Mouse (Mus musculus) midbrain, embryonic 14.5 days (tissue): ENCODE results near the gene Nrde2. TPM values are rescaled to one million over a fixed set of nuclear protein-coding genes. Genes with fewer than 3 reads are reported as not detected.
A peak's percentile ranks its signal among the peaks of the same experiment; 100 is the strongest.
"Not testable (repeated sequence)": the region's sequence is repeated elsewhere in the genome, so short reads cannot be mapped to it uniquely, and the experiment has no call there.

Source experiments
- ATAC-seq: fragments of 200-750 bp; cut with Nextera tagmentation; 2 replicates; pipeline ENCODE4 v1.8.0; 2017; ENCODE audit warnings: moderate number of reproducible peaks, moderate library complexity; ENCODE audit not compliant: low FRiP score, low TSS enrichment
- DNase-seq: peaks from one replicate; pipeline ENCODE4 v3.0.0-alpha.2; 2015
- H3K27ac ChIP-seq: fragments of 300-500 bp; sonication (generic); replicated peaks from 2 replicates; pipeline ENCODE4 v1.5.1; 2014; ENCODE audit warnings: mild to moderate bottlenecking, low read depth, low read length, moderate library complexity
- H3K27me3 ChIP-seq: fragments of 300-500 bp; sonication (generic); 2 replicates; pipeline ENCODE4 v1.6.1; 2014; ENCODE audit warnings: low read length, control low read depth, mixed read lengths; ENCODE audit not compliant: control insufficient read depth, insufficient read depth
- H3K36me3 ChIP-seq: fragments of 300-500 bp; sonication (generic); 2 replicates; pipeline ENCODE4 v1.6.1; 2014; ENCODE audit warnings: low read length, control low read depth; ENCODE audit not compliant: control insufficient read depth, insufficient read depth
- H3K4me1 ChIP-seq: fragments of 300-500 bp; sonication (generic); 2 replicates; pipeline ENCODE4 v1.6.1; 2014; ENCODE audit warnings: mild to moderate bottlenecking, antibody characterized with exemption, low read length, control low read depth; ENCODE audit not compliant: control insufficient read depth, insufficient read depth
- H3K4me2 ChIP-seq: fragments of 300-500 bp; sonication (generic); 2 replicates; pipeline ENCODE4 v1.6.1; 2014; ENCODE audit warnings: mild to moderate bottlenecking, low read length, moderate library complexity
- H3K4me3 ChIP-seq: fragments of 300-500 bp; sonication (generic); replicated peaks from 2 replicates; pipeline ENCODE4 v1.5.1; 2014; ENCODE audit warnings: low read depth, low read length
- H3K9ac ChIP-seq: fragments of 300-500 bp; sonication (generic); replicated peaks from 2 replicates; pipeline ENCODE4 v1.6.1; 2014; ENCODE audit warnings: mild to moderate bottlenecking, low read length, moderate library complexity
- H3K9me3 ChIP-seq: fragments of 300-500 bp; sonication (generic); 2 replicates; pipeline ENCODE4 v1.6.1; 2016; ENCODE audit warnings: low read length, control low read depth, mixed read lengths; ENCODE audit not compliant: control insufficient read depth
- WGBS: fragments of 180-500 bp; shearing (Covaris S2); extraction: QIAGEN DNeasy Blood & Tissue Kit; methylation state at CpG from one replicate; pipeline ENCODE4 v1.1.7; 2014; 5-methylcytosine and 5-hydroxymethylcytosine counted together
- polyA plus RNA-seq: library from polyadenylated mRNA; unstranded; fragments of >200 nt; fragmentation: Nextera tagmentation; extraction: Ambion mirVana; gene quantifications from 2 replicates; pipeline ENCODE4 v1.2.1, GENCODE M21; 2014

Nrde2 gene
- polyA plus RNA-seq, 1 experiment from 2014 or later: 14.1 TPM

DNA sequence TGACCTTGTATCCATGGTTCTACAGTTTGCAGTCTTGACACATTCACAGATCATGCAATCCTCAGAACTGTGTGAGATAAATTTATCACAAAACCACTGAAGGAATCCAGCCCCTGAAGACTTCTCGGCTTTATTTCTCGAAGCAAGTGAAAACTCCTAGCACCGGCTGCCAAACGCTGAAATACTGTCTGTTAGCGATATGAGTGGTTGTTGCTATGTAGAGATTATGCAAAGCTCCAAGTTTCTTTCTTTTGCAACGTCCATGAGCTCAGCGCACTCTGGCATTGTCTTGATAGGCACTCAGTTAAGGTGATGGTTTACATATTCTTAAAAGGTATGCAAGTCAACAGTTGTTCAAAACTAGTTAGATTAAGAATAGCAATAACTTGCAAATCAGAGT lies 26.4 kb upstream of the Nrde2 start:
- ATAC-seq (no peak), DNase-seq (peak; percentile 40)
- Histone ChIP-seq H3K9me3 (no peaks in the 10 kb centered on the region), H3K27me3 (no peaks in the 10 kb centered on the region), H3K4me3 (peak overlapping the region; percentile 64; the same call in 1 of the 2 replicates), H3K9ac (no peak overlapping the region), H3K36me3 (no peaks in the 10 kb centered on the region), H3K27ac (peak overlapping the region; percentile 99; the same call in 1 of the 2 replicates), H3K4me1 (peaks cover 14% of the 10 kb centered on the region), H3K4me2 (peak overlapping the region; percentile 89)
- WGBS: 54% methylated on average over 7 of the region's 7 CpGs

DNA sequence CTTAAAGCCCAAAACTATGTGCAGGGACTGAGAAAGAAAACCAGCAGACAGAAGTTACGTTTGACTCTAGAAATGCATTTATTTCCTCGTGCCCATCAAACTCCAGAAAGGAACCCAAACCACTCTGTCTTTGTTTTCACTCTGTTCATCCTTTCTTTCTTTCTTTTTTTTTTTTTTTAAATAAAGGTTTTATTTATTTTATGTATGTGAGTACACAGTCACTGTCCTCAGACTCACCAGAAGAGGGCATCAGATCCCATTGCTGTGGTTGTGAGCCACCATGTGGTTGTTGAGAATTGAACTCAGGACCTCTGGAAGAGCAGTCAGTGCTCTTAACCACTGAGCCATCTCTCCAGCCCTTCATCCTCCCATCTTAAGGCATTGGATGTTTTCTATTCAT lies 25.5 kb upstream of the Nrde2 start:
- H3K4me3 ChIP-seq, H3K9me3 ChIP-seq, H3K27me3 ChIP-seq, ATAC-seq, H3K4me2 ChIP-seq, H3K36me3 ChIP-seq, H3K9ac ChIP-seq, DNase-seq, H3K27ac ChIP-seq: not testable (repeated sequence)
- H3K4me1 ChIP-seq: peaks cover 14% of the 10 kb centered on the region
- 91% methylated on average over 2 of the region's 2 CpGs for WGBS

DNA sequence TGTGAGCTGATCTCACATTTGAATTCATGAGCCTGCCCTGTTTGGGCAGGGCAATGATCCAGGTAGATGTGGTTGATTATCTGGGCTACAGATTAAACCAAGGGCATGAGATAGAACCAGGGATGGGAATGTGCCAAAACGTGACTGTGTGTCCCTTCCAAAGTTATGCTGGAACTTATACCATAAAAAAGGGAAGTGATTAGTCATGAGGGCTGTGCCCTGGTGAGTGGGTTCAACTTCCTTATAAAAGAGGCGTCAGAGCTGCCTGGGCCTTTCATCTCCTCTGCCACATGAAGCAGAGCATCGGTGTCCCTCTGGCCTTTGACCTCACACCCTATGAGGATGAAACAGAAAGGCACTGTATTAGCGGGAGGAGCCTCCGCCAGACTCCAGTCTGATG lies 24.5 kb upstream of the Nrde2 start:
- no peak overlapping the region for H3K27ac ChIP-seq
- DNase-seq (no peak), ATAC-seq (no peak)
- H3K27me3 ChIP-seq: no peaks in the 10 kb centered on the region
- no peaks in the 10 kb centered on the region for H3K36me3 ChIP-seq
- no peak overlapping the region for H3K9ac ChIP-seq
- peaks cover 16% of the 10 kb centered on the region for H3K4me1 ChIP-seq
- whole genome bisulfite sequencing: 72% methylated on average over 5 of the region's 5 CpGs
- no peaks in the 10 kb centered on the region for H3K9me3 ChIP-seq
- H3K4me3 ChIP-seq: no peak overlapping the region
- no peak overlapping the region for H3K4me2 ChIP-seq

DNA sequence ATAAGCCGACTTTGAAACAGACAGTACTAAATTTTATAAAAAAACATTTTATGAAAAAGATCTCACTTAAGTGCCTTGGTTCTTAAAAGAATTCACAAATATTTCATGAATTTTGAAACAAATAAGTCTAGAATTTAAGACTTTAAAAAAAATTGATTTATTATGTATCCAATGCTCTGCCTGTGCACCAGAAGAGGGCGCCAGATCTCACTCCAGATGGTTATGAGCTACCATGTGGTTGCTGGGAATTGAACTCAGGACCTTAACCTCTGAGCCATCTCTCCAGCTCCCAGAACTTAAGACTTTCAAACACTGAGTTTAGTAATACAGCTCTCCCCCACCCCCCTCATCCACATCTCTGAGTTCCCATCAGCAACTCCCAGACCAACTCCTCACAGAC lies 23.2 kb upstream of the Nrde2 start:
- 87% methylated on average over 2 of the region's 2 CpGs for WGBS
- DNase-seq: no peak
- ATAC-seq: no peak
- no peaks in the 10 kb centered on the region for H3K36me3 ChIP-seq
- no peaks in the 10 kb centered on the region for H3K27me3 ChIP-seq
- H3K4me2 ChIP-seq: no peak overlapping the region
- no peak overlapping the region for H3K9ac ChIP-seq
- no peak overlapping the region for H3K27ac ChIP-seq
- H3K4me1 ChIP-seq: peaks cover 14% of the 10 kb centered on the region
- H3K4me3 ChIP-seq: no peak overlapping the region
- H3K9me3 ChIP-seq: no peaks in the 10 kb centered on the region

DNA sequence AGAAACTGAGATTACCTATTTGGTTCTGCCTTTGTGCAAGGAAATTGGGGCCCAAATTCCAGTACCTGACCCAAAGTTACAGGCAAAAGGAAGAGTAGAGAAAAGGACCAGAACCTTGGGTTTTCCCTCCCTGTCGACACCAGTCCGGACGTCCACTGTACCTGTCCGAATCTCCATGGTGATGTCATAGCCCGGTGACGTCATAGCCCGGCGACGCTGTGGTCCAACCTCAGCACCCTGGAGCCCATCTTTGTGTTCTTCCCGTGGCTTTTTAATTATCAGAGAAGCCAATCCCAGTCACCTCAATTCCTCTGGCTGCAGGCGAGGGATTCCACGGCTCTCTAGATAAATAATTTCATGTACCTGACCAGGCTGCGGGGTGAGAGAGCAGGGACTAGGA lies 21.3 kb upstream of the Nrde2 start:
- no peak overlapping the region for H3K4me2 ChIP-seq
- ATAC-seq (no peak), DNase-seq (no peak)
- no peak overlapping the region for H3K27ac ChIP-seq
- H3K9me3 ChIP-seq: no peaks in the 10 kb centered on the region
- no peak overlapping the region for H3K4me3 ChIP-seq
- no peaks in the 10 kb centered on the region for H3K27me3 ChIP-seq
- peaks cover 7% of the 10 kb centered on the region for H3K4me1 ChIP-seq
- no peaks in the 10 kb centered on the region for H3K36me3 ChIP-seq
- WGBS: 91% methylated on average over 13 of the region's 13 CpGs
- H3K9ac ChIP-seq: no peak overlapping the region

DNA sequence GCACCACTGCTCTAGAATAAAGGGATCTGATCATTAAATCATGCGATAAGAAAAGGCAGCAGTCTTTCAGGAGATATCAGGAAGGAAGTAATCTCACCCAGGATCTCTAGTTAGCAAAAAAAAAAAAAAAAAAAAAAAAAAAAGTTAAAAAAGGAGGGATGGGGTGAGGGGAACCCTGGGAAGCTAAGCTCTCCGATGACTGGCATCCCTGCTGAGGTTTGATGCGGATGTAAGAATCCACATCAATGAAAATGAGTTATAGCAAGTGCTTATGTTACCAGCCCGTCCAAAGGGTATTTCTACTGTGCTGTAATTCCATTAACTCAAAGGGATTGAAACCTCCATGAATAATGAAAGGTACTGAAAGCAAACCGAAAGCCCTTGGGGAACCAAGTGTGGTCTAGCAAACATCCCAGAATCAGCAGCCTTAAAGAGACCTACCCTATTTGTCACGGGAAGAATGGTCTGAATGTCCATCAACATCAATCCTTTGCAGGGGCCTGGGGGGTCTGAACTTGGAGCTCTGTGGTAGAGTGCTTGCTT lies 19.5 kb upstream of the Nrde2 start:
- Histone ChIP-seq H3K27ac (no peak overlapping the region), H3K36me3 (no peaks in the 10 kb centered on the region)
- 21% methylated on average over 6 of the region's 6 CpGs for WGBS

DNA sequence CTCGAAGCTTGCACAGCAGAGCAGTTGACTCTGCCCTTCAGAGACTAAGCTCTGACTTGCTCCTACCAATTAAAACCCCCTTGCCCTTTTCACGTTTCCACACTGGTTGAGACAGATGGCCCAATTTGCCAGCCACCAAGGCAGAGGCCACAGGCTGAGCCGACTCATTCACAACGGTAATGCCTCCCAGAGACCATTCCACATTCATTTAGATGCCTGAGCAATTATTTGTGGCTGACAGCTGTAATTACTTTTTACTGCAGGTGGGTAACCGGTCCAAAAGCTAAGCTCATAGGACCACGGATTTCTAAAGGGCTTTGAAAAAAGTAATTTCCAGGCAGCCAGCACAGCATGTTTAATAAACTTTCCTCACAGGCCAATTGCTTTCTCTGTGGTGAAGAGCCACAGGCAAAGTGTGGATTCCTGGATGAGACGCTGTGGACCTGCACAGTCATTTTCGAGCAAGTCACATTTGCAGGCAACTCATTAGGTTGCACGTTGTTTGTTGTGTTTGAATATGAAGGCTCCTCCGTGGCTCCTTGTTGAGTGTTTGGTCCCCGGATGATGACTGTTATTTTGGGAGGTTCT lies 17.1 kb upstream of the Nrde2 start:
- no peak for ATAC-seq
- peak; percentile 45 for DNase-seq
- 49% methylated on average over 11 of the region's 11 CpGs for WGBS

More for the DNA sequence above, 19.5 kb upstream of the Nrde2 start:
- Histone ChIP-seq H3K4me3 (no peak overlapping the region), H3K9ac (no peak overlapping the region), H3K9me3 (no peaks in the 10 kb centered on the region), H3K4me1 (peaks cover 3% of the 10 kb centered on the region), H3K27me3 (no peaks in the 10 kb centered on the region), H3K4me2 (no peak overlapping the region)
- DNase-seq: peak; percentile 58
- ATAC-seq: no peak

DNA sequence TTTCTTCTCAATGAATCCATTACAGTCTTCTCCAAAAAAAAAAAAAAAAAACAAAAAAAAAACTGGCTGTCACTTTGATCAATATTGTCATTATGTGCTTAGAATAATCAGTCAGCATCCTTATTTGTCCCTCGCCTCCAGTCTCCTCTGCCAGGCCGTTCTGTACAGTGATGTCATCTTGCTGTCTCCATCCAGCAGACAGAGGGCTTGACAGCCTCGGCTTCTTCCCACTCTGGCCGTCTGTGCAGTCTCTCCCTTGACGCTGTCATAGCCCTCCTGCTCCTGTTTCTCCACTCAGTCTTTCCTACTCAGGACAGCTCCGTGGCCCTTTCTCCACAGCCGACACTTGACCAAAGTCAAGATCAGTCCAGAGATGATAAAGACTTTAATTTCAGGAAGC lies 13.0 kb upstream of the Nrde2 start:
- Histone ChIP-seq H3K4me3 (no peak overlapping the region), H3K9ac (no peak overlapping the region), H3K4me2 (no peak overlapping the region), H3K9me3 (no peaks in the 10 kb centered on the region), H3K4me1 (peaks cover 9% of the 10 kb centered on the region), H3K36me3 (no peaks in the 10 kb centered on the region), H3K27me3 (no peaks in the 10 kb centered on the region), H3K27ac (no peak overlapping the region)
- 80% methylated on average over 7 of the region's 7 CpGs for WGBS
- DNase-seq (no peak), ATAC-seq (no peak)

More for the DNA sequence above, 17.1 kb upstream of the Nrde2 start:
- Histone ChIP-seq H3K36me3 (no peaks in the 10 kb centered on the region), H3K9me3 (no peaks in the 10 kb centered on the region), H3K4me3 (no peak overlapping the region), H3K27ac (peak overlapping the region; percentile 16), H3K9ac (no peak overlapping the region), H3K27me3 (no peaks in the 10 kb centered on the region), H3K4me2 (no peak overlapping the region), H3K4me1 (peaks cover 3% of the 10 kb centered on the region)
